Mouse (Mus musculus): ENCODE measurements around the gene Jchain.

DNA sequence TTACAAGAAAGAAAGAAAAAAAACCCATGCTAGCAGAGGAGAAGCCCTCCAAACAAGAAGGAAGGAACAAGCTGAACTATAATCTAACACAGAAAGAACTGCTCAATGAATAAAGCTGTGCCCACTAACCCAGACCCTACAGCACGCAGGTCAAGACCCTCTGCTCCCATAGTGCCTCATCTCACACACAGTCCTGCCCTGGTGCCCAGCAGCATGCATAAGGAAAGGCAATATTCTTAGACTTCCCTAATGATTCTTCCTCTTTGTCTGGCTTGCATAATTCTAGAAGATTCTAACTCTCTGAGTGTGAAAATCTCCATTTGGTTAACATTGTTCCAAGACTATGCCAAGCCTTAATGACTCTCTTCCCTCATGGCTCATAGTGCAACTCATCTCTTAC lies 18.7 kb downstream of the Jchain start:
- TF ChIP-seq TAL1 (IDR thresholded peaks at IDR 0.05; ENCODE audit: low read length): no peak
- TF ChIP-seq GATA1 (IDR thresholded peaks at IDR 0.05; ENCODE audit: low read length): no peak

Measured in erythroblast, embryonic 14.5 days (primary cell).